Mouse (Mus musculus): ENCODE data around the gene B3gnt4.

Gene B3gnt4

DNA sequence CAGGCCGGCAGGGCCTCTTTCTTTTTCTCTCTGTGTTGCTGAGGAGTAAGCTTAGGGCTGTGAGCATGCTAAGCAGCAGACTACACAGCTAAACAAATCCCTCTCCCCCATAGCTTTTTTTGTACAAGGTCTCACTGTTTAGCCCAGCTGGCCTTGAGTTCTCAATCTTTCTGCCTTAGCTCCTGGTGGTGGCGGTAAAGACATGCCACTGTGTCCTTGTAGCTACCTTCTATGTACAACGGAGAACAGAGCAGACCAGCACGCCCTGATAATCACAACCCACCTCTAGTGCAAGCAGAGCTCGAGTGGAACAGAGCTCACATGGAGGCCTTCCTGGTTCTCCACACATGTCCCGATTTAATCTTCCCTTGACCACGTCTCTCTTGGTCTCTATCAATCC, 18.4 kb downstream of the B3gnt4 start:
- peak; percentile 1 for DNase-seq

GRCm38 (mm10) chr5:123530056-123530455, 19.8 kb downstream of the B3gnt4 start:
- peak; percentile 0 for DNase-seq

GRCm38 (mm10) chr5:123533801-123534200, 23.5 kb downstream of the B3gnt4 start:
- DNase-seq: no peak

GRCm38 (mm10) chr5:123555693-123556092, 45.4 kb downstream of the B3gnt4 start:
- no peak for DNase-seq

DNA sequence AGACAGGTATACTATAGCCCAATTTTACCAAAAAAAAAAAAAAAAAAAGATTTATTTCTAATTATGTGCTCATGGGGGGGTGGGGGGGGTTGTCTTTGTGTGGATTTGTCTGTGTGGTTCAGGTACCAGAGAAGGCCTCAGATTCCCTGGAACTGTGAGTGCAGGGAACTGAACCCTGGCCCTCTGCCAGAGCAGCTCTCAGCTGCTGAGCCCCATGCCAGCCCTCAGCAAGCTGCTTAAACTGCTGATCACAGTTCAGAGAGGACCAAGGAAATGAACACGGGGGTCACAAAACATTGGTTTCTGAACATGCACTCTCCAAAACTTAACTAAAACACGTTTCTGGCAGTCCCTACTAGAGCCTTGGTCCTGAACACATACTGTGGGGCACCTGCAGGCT, 46.2 kb downstream of the B3gnt4 start:
- DNase-seq: peak; percentile 59

DNA sequence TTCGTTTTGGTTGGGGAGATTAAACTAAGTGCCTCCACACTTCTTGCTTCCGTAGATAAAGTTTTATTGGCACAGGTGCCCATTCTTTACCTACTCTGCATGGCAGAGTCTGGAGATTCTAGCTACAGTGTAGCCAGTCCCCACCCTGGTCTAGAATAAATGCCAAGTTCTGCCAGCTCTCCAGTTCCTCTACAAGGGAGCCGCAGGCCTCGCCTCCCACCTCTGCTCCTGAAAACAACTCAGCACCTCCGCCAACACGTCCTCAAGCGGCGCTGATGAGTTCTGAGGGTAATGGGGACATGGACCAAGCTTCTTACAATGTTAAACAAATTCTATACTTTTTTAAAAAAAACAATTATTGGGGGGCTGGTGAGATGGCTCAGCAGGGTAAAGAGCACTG, 49.3 kb downstream of the B3gnt4 start:
- DNase-seq: peak; percentile 55

- peak; percentile 55 for DNase-seq
Measured at GRCm38 (mm10) chr5:123561128-123561527, 50.9 kb downstream of the B3gnt4 start.
